Mouse (Mus musculus): ENCODE results near the gene Mfsd10.

- TF ChIP-seq CTCF (IDR thresholded peaks at IDR 0.05; ENCODE audit: control insufficient read depth, insufficient read depth, low read length) (no peak), POLR2A (IDR thresholded peaks at IDR 0.05; ENCODE audit: borderline replicate concordance, control insufficient read depth, low read depth, low read length) (no peak)
These were observed 49.1 kb downstream of the Mfsd10 start for GRCm38 (mm10) chr5:34587881-34588280.

Data from bone marrow, adult 2 months (tissue).